In the genomic region with DNA sequence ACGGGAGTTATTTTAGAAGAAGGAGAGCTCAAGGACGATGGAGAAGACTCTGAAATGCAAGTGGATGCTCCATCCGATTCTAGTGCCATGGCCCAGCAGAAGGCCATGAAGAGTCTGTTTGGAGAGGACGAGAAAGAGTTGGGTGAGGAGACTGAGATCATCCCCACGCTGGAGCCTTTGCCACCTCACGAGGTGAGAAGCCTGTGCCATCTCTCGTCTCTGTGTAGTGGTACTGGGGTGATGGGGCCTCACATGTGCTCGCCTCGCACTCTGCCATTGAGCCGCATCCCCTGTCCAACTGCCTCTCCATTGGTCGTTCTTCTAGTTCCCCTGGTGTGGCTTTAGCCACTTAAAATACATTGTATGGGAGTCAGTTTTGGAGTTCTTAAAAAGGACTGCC, we compare ENCODE assay signal across 21 mouse cellular contexts. TPM values are rescaled to one million over a fixed set of nuclear protein-coding genes. Genes with fewer than 3 reads are reported as not detected.
DNase-seq lines count a peak whose midpoint lies in the region; ATAC-seq lines count a peak whose summit lies in the region.
"Had no signal": no experiment of that assay in that cellular context is flagged by ENCODE, and none has a peak within 500 bp of the region (broad histone marks: within the 10 kb centered on the region; RNA-seq: fewer than 3 reads in every experiment).

No protein-coding gene starts in this region.

- WGBS in heart, embryonic 10.5 days: 92% methylated on average over 11 of the region's 11 CpGs
- WGBS in hindbrain, embryonic 12.5 days: 95% methylated on average over 11 of the region's 11 CpGs

- H3K36me3 ChIP-seq in heart, embryonic 10.5 days: peaks cover 92% of the 10 kb centered on the region
- peaks cover 71% of the 10 kb centered on the region for H3K36me3 ChIP-seq in hindbrain, embryonic 12.5 days

- H3K4me3 ChIP-seq in heart, embryonic 10.5 days: no peak overlapping the region
- no peak overlapping the region for H3K4me3 ChIP-seq in hindbrain, embryonic 12.5 days

- intact Hi-C loops in heart, postnatal 25 days (cut with DNase I): loop anchor here (5.0 kb wide), 1 partner anchor 387 kb away; no protein-coding TSS in a partner anchor

- no peak overlapping the region for H3K9ac ChIP-seq in hindbrain, embryonic 12.5 days

- H3K27ac ChIP-seq in heart, embryonic 10.5 days: no peak overlapping the region
- H3K27ac ChIP-seq in hindbrain, embryonic 12.5 days: no peak overlapping the region

- peak; percentile 51; the same call in 1 of the 2 replicates for ATAC-seq in megakaryocyte-erythroid progenitor cell, adult 5-6 weeks (replicated peaks; ENCODE audit: low FRiP score, low TSS enrichment, poor library complexity, severe bottlenecking)
- no peak for ATAC-seq in hindbrain, embryonic 12.5 days (ENCODE audit: low FRiP score)
- ATAC-seq: activated CD4-positive, CD25-positive, alpha-beta regulatory T cell, adult 4 months; CD4-positive, CD25-positive, alpha-beta regulatory T cell, adult 4 months; Patski had no signal

- no peaks in the 10 kb centered on the region for H3K4me1 ChIP-seq in heart, embryonic 10.5 days
- no peaks in the 10 kb centered on the region for H3K4me1 ChIP-seq in hindbrain, embryonic 12.5 days

- peak; percentile 82 for DNase-seq in heart, adult 11 months
- DNase-seq in heart, adult 9 months (ENCODE audit: low spot score in 2 of 2): no peak
- peak; percentile 72 for DNase-seq in heart, embryonic 10.5 days (ENCODE audit: low spot score)
- DNase-seq in heart, postnatal 25 days (ENCODE audit: low spot score): no peak
- DNase-seq: adrenal gland, adult 2 months; adrenal gland, adult 8-10 months; adrenal gland, postnatal 10 days; adrenal gland, postnatal 14 days; adrenal gland, postnatal 25 days; adrenal gland, postnatal 36 days; B cell, adult 2 months; cerebellum, adult 11 months; cerebellum, adult 11-12 months; cerebellum, adult 18-20 months had no signal

- H3K27me3 ChIP-seq in heart, embryonic 10.5 days (ENCODE audit: insufficient read depth, poor library complexity, severe bottlenecking): no peaks in the 10 kb centered on the region
- no peaks in the 10 kb centered on the region for H3K27me3 ChIP-seq in hindbrain, embryonic 12.5 days
- H3K27me3 ChIP-seq: CH12.LX, Patski had no signal

- no peak overlapping the region for H3K4me2 ChIP-seq in hindbrain, embryonic 12.5 days (replicated peaks)

- no peaks in the 10 kb centered on the region for H3K9me3 ChIP-seq in heart, embryonic 10.5 days
- H3K9me3 ChIP-seq in hindbrain, embryonic 12.5 days (replicated peaks): no peaks in the 10 kb centered on the region
- H3K9me3 ChIP-seq: G1E had no signal

RNA-seq across cellular contexts. Expression of a gene that starts 25.0 kb away (rescaled TPM):
- polyA plus RNA-seq in heart, embryonic 10.5 days (2016; fragmentation: Nextera tagmentation; extraction: Ambion mirVana): 27.5 and 29.0 TPM in 2 replicates
- total RNA-seq in heart, postnatal 25 days (2021): 10 to 100 TPM; 13.2 to 13.9 TPM
- total RNA-seq in megakaryocyte-erythroid progenitor cell, adult 5-6 weeks (2014; fragmentation: Nextera tagmentation): 52.6 and 65.5 TPM in 2 replicates
- 99.1 and 106 TPM in 2 replicates for total RNA-seq in megakaryocyte-erythroid progenitor cell, adult 5-6 weeks (2017)
- 34.2 and 36.5 TPM in 2 replicates for polyA plus RNA-seq in hindbrain, embryonic 12.5 days (2016; fragmentation: Nextera tagmentation; extraction: Ambion mirVana)

RNA-seq across cellular contexts. Expression of a gene that starts 42.7 kb away (rescaled TPM):
- polyA plus RNA-seq in heart, embryonic 10.5 days (2016; fragmentation: Nextera tagmentation; extraction: Ambion mirVana): 8.1 and 8.4 TPM in 2 replicates
- total RNA-seq in heart, postnatal 25 days (2021): 10 to 100 TPM; 11.1 to 11.5 TPM
- 18.9 and 24.3 TPM in 2 replicates for total RNA-seq in megakaryocyte-erythroid progenitor cell, adult 5-6 weeks (2014; fragmentation: Nextera tagmentation)
- 46.3 and 70.9 TPM in 2 replicates for total RNA-seq in megakaryocyte-erythroid progenitor cell, adult 5-6 weeks (2017)
- polyA plus RNA-seq in hindbrain, embryonic 12.5 days (2016; fragmentation: Nextera tagmentation; extraction: Ambion mirVana): 16.2 and 17.5 TPM in 2 replicates

Comparison
In these comparisons a context has a peak if more than half of its experiments do, and no peak if none do; other contexts are left out.
1. DNase-seq: peak in heart, adult 11 months (single experiment) and heart, embryonic 10.5 days (single experiment); none in heart, adult 9 months (0 of 2) and heart, postnatal 25 days (single experiment).